Mouse (Mus musculus): Measurements from ENCODE around the gene Loxl3.
A peak's percentile ranks its signal among the peaks of the same experiment; 100 is the strongest.

Loxl3 gene

DNA sequence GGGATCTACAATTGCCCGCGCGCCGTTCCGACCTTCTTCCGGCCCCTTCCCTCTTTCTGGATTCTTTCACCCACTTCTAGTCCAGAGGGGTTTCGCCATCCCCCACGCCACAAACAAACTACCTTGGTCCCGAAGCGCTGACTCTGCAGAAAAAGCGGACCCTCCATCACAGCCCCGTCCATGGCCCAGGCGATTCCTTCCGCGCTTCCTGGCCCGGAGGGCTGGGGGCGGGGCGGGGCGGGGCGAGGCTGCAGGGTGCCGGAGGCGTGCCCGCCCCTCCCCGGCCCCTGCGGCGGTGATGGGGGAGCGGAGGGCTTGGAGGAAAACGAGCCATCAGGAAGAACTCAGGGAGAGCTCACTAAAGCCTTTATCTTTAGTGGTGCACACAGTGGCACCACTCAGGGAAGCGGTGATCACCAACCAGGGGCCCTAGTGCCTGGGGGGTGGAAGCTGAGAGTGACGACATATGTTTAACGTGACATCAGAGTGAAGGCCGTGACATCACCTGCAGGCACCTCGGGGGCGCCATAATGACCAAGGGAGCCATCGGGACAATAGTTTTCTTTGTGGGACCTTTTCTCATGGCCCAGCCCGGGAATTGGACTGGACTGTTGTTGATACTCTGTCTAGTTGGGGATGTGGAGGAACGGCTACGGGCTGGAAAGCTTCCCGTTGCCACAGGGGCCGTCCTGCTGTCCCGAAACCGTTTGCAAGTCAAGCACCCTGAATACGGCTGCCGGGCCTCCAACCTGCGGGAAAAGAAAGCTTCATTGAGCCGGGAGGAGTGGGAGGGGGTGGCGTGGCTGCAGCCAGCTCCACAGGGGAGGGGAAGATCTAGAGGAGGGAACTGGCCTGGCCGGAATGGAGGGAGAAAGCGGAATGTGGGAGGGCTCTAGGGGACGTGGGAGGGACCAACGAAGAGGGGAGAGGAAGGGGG lies at the start of gene Loxl3, which contains the start of gene Dok1:
Gene Loxl3, plus strand, starts transcription at position 925 of the 937 bp plus-strand sequence.
Gene Dok1, minus strand, starts transcription at position 223 of the 937 bp plus-strand sequence.
- peak; percentile 66 for DNase-seq (ENCODE audit: low spot score)

DNA sequence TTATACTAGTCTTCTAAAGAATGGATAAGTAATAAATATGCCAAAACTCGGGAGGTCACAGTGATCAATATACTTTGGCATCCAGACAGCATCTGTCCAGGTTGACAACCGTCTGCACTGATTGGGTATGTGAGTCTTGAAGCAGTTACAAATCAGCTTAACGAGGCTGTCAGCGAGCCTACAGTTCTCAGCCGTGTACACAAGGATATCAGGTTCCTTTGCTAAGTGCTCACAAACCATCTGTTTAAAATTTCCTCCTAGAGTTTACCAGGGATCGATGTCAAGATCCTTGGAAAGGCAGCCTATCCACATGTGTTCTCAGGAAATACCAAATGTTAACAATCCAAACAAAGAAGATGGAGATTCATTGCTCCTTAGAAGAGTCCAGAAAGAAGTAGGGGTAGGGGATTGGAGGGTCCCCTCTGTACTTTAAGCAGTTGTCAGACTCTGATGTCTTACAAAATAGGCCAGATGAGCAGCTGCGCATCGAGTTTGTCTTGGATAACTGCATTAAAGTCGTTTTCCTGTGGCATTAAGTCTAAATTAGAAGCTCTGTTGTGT lies 46.5 kb upstream of the Loxl3 start:
- DNase-seq (ENCODE audit: low spot score): no peak

- no peak for DNase-seq (ENCODE audit: low spot score)
These were observed 40.3 kb upstream of the Loxl3 start for GRCm38 (mm10) chr6:82993696-82994095.

GRCm38 (mm10) chr6:82994372-82994771 lies 39.6 kb upstream of the Loxl3 start:
- DNase-seq (ENCODE audit: low spot score): no peak

- peak; percentile 95 for DNase-seq (ENCODE audit: low spot score)
These were observed 37.1 kb upstream of the Loxl3 start for GRCm38 (mm10) chr6:82996740-82997315.

- peak; percentile 62 for DNase-seq (ENCODE audit: low spot score)
These were observed 36.4 kb upstream of the Loxl3 start for GRCm38 (mm10) chr6:82997511-82998102.

DNA sequence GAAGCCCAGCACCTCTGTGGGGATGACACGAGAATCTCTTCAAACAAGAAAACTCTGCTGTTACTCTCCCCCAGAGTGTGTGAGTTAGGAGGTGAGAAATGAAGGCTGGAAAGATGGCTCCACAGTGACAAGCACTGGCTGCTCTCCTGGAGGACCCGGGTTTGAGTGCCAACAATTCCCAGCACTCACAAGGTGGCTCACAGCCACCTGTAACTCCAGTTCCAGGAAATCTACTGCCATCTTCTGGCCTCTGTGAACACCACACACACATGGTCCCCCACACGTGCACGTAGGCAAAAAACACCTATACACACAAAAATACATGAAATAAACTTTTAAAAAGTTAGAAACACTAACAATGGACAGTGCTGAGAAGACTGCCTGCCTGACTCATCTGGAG lies 35.6 kb upstream of the Loxl3 start:
- DNase-seq (ENCODE audit: low spot score): no peak

GRCm38 (mm10) chr6:82999986-83000385 lies 34.0 kb upstream of the Loxl3 start:
- no peak for DNase-seq (ENCODE audit: low spot score)

GRCm38 (mm10) chr6:83003082-83003481 lies 30.9 kb upstream of the Loxl3 start:
- DNase-seq (ENCODE audit: low spot score): no peak

- DNase-seq (ENCODE audit: low spot score): no peak
These were observed 30.1 kb upstream of the Loxl3 start for GRCm38 (mm10) chr6:83003850-83004249.

DNA sequence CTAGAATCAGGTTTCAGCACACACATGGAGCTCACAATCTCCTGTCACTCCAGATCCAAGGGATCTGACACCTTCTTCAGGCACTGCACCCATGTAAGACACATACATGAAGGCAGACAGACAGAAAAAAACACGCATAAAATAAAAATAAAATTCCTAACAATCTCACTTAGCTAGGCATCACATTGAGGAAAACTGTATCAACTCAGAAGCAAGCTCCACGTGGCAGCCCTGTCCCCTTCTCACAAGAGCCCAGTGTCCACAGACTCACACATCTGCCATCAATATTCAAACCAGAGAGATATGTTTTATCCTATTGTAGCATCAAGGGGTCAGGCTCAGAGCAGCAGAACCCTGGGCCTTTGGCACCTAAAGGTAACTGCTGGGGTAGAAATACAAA lies 29.7 kb upstream of the Loxl3 start:
- DNase-seq (ENCODE audit: low spot score): no peak

DNA sequence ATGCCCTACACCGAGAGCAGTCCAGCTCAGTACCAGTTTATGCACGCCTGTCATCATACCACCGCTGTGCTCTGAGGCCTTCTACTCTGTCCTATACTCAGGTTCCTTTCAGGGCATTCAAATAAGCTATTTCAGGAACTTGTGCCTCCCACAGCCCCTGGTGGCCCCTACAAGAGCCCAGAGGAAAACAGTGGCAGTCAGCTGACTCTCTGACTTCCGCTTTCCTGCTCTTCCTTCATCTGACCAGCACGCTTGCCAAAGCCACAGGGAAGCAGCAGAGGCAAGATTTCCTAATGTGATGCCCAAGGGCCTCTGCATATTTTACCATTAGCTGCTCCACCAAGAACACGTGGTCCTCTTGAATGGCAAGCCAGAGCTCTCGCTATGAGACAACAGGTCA lies 29.1 kb upstream of the Loxl3 start:
- peak; percentile 74 for DNase-seq (ENCODE audit: low spot score)

DNA sequence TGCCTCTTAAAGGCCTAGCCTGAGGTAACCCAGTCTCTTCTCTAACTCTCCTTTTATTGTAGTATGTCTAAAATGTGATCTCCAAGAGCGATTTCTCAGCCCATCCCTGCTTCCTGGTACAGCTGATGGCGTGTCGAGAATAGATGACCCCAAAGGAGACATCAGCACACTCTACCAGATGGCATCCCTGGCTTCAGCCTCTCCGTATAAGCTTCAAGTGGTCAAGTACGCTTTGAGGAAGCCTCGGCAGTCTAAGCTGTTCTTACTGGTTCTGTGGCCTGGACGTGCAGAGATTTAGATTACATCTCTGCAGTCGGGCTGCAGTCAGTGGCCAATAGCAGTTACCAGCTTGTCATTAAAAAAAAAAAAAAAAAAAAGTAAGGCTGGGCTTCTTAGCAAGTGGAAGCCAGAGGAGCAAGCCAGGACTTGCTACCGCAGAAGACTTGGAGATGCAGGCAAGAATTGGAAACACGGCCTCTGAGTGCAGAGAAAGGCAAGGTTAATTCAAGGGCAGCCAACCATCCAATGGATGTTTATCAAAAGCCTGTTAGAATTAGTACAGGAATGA lies 28.4 kb upstream of the Loxl3 start:
- DNase-seq (ENCODE audit: low spot score): no peak

DNA sequence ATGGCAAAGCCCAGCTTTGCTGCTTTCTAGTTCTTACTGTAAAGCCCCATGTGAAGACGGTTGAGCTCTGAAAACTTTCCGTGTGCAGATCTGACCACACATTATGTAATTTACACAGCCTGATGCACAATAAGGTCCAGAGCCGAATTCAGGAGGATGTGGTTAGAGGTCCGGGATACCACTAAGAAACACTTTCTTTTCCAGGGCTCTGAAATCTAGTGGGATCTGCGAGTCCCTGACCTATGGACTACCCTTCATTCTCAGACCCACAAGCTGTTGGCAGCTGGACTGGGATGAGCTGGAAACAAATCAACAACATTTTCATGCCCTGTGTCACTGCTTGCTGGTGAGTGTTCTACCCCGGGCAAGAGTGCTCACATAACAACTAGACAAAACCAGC lies 27.9 kb upstream of the Loxl3 start:
- DNase-seq (ENCODE audit: low spot score): no peak

DNA sequence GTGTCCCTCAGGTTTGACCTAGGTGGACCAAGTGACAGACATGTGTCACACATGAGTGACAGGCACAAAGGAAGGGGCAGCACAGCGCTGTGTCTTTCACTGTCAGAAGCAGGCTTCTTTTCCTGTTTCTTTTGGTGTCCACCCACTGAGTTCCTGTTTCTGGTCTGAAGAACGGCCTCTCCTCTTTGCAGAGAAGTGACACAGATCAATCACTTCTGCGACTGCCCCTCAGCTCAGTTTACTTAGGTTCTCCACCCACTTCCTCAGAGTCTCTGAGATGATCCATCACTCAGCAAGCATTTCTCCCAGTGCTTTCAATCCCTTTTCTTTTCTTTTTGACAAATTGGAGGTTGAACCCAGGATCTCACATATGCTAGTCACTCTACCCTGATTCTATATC lies 25.3 kb upstream of the Loxl3 start:
- DNase-seq (ENCODE audit: low spot score): peak; percentile 73

- no peak for DNase-seq (ENCODE audit: low spot score)
These were observed 24.0 kb upstream of the Loxl3 start for GRCm38 (mm10) chr6:83010010-83010409.

DNA sequence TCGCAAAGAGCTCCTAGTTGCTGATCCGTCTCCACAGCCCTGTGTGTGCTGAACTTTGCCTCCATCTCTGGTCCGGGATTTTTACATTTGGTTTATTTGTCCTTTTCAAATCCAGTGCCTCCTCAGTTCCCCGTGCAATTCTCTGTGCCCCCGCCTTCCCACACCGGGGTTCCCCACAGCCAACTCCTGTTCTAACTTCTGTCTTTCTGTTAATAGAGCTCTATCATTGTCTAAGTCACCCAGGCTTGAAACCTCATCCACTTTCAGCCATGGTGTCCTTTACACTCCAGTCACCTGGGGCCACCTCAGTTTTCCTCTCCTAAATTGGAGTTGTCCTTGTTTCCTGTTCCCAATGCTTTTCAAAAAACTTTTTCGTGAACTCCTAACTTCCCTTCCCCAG lies 22.7 kb upstream of the Loxl3 start:
- no peak for DNase-seq (ENCODE audit: low spot score)

GRCm38 (mm10) chr6:83011756-83012155 lies 22.2 kb upstream of the Loxl3 start:
- no peak for DNase-seq (ENCODE audit: low spot score)

- DNase-seq (ENCODE audit: low spot score): no peak
These were observed 20.5 kb upstream of the Loxl3 start for GRCm38 (mm10) chr6:83013444-83013843.

GRCm38 (mm10) chr6:83014482-83015466 lies 19.2 kb upstream of the Loxl3 start:
- DNase-seq (ENCODE audit: low spot score): no peak

DNA sequence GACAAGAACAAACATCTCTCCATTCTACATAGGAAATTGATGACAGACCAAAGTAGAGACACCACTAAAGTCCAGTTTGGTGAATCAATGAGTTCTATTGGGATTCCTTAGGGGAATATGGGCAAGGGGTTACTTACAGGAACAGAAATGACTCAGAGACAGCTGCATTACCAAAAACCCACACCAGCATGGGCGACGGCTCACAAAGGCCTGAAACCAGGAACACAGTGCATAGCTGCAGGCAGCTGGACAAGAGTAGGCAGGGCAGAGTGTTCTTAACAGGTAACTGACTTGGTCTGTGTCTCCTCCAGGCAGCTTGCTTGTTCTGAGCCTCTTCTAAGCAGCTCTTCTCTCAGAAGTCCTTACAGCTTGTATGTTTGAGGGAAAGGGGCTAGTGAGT lies 18.2 kb upstream of the Loxl3 start:
- DNase-seq (ENCODE audit: low spot score): no peak
